Mouse (Mus musculus) MEL (cell line): ENCODE measurements around the gene Btbd8. TPM values are rescaled to one million over a fixed set of nuclear protein-coding genes. Genes with fewer than 3 reads are reported as not detected.

Source experiments
- DNase-seq: peaks from one replicate; pipeline ENCODE4 v3.0.0; 2011; ENCODE audit warnings: low read depth, low spot score
- H3K27ac ChIP-seq: 2 replicates; pipeline ENCODE4 v1.5.1; 2012; ENCODE audit warnings: low read depth, mild to moderate bottlenecking, control low read depth, low read length, moderate library complexity; ENCODE audit not compliant: control insufficient read depth
- H3K27me3 ChIP-seq, 2 experiments: fragments of 150-350 bp in 1 of 2; sonication (generic) in 1 of 2; 2 replicates each; pipeline ENCODE4 v1.6.1; 2012; ENCODE audit warnings: low read length in 2 of 2, mild to moderate bottlenecking in 2 of 2, improper control_type of control experiment in 1 of 2, moderate library complexity in 1 of 2; ENCODE audit not compliant: insufficient read depth in 2 of 2, control insufficient read depth in 1 of 2
- H3K36me3 ChIP-seq, 2 experiments: 2 replicates each; pipeline ENCODE4 v1.6.1; 2012 to 2014; ENCODE audit warnings: low read length in 2 of 2, improper control_type of control experiment in 1 of 2, inconsistent platforms in 1 of 2, mild to moderate bottlenecking in 1 of 2; ENCODE audit not compliant: insufficient read depth in 2 of 2, control insufficient read depth in 1 of 2
- H3K4me1 ChIP-seq, 2 experiments: fragments of 150-350 bp in 1 of 2; sonication (generic) in 1 of 2; 2 replicates each; pipeline ENCODE4 v1.6.1; 2012; ENCODE audit warnings: low read length in 2 of 2, improper control_type of control experiment in 1 of 2, mild to moderate bottlenecking in 1 of 2; ENCODE audit not compliant: insufficient read depth in 2 of 2, control insufficient read depth in 1 of 2
- H3K4me3 ChIP-seq, 2 experiments: fragments of 150-350 bp in 1 of 2; sonication (generic) in 1 of 2; 2 replicates each; pipeline ENCODE4 v1.5.1; 2012; ENCODE audit warnings: low read depth in 2 of 2, low read length in 2 of 2, mild to moderate bottlenecking in 2 of 2, moderate library complexity in 2 of 2, control low read depth in 1 of 2, improper control_type of control experiment in 1 of 2; ENCODE audit not compliant: control insufficient read depth in 1 of 2, insufficient read depth in 1 of 2
- H3K79me2 ChIP-seq: 2 replicates; pipeline ENCODE4 v1.6.1; 2012; ENCODE audit warnings: mild to moderate bottlenecking, low read length, moderate library complexity; ENCODE audit not compliant: control insufficient read depth, poor library complexity, insufficient read depth
- H3K9ac ChIP-seq: 2 replicates; pipeline ENCODE4 v1.6.1; 2012; ENCODE audit warnings: low read depth, mild to moderate bottlenecking, control low read depth, low read length, moderate library complexity; ENCODE audit not compliant: control insufficient read depth, poor library complexity, severe bottlenecking
- H3K9me3 ChIP-seq: fragments of 150-350 bp; sonication (generic); replicated peaks from 2 replicates; pipeline ENCODE4 v1.6.1; 2012; ENCODE audit warnings: mild to moderate bottlenecking, low read length, improper control_type of control experiment, moderate library complexity; ENCODE audit not compliant: insufficient read depth
- CTCF ChIP-seq, 3 experiments: IDR thresholded peaks in 2 of 3; conservative IDR thresholded peaks in 1 of 3; 2 replicates each; pipeline ENCODE4 v1.5.1; 2011 to 2012; ENCODE audit warnings: low read length in 3 of 3, low read depth in 2 of 3, mild to moderate bottlenecking in 2 of 3, improper control_type of control experiment in 1 of 3, inconsistent platforms in 1 of 3, mixed read lengths in 1 of 3, moderate library complexity in 1 of 3; ENCODE audit not compliant: control insufficient read depth in 1 of 3, insufficient read depth in 1 of 3, poor library complexity in 1 of 3, severe bottlenecking in 1 of 3
- ELF1 ChIP-seq: IDR thresholded peaks from 2 replicates; pipeline ENCODE4 v1.6.1; 2014; ENCODE audit warnings: low read depth, mild to moderate bottlenecking, inconsistent platforms, low read length, improper control_type of control experiment, moderate library complexity
- EP300 ChIP-seq, 2 experiments: IDR thresholded peaks; 2 replicates each; pipeline ENCODE4 v1.6.1; 2011; ENCODE audit warnings: improper control_type of control experiment in 2 of 2, low read length in 2 of 2, low read depth in 1 of 2, mild to moderate bottlenecking in 1 of 2
- GATA1 ChIP-seq: IDR thresholded peaks from 2 replicates; pipeline ENCODE4 v1.6.1; 2011; ENCODE audit warnings: low read depth, low read length, improper control_type of control experiment
- JUND ChIP-seq: IDR thresholded peaks from 2 replicates; pipeline ENCODE4 v1.6.1; 2011; ENCODE audit warnings: low read depth, mild to moderate bottlenecking, improper control_type of control experiment, low read length
- MAZ ChIP-seq: IDR thresholded peaks from 2 replicates; pipeline ENCODE4 v1.6.1; 2012; ENCODE audit warnings: low read depth, mild to moderate bottlenecking, inconsistent platforms, low read length, improper control_type of control experiment
- MEF2A ChIP-seq: IDR thresholded peaks from 2 replicates; pipeline ENCODE4 v1.6.1; 2014; ENCODE audit warnings: low read depth, mild to moderate bottlenecking, inconsistent platforms, low read length, improper control_type of control experiment; ENCODE audit not compliant: poor library complexity, insufficient replicate concordance, severe bottlenecking; ENCODE audit errors: extremely low read depth
- MXI1 ChIP-seq: IDR thresholded peaks from 2 replicates; pipeline ENCODE4 v1.6.1; 2011; ENCODE audit warnings: mild to moderate bottlenecking, low read depth, low read length, improper control_type of control experiment
- MYB ChIP-seq: IDR thresholded peaks from 2 replicates; pipeline ENCODE4 v1.6.1; 2011; ENCODE audit warnings: mild to moderate bottlenecking, low read depth, low read length, improper control_type of control experiment
- MYC ChIP-seq: IDR thresholded peaks from 2 replicates; pipeline ENCODE4 v1.6.1; 2011; ENCODE audit warnings: low read depth, mild to moderate bottlenecking, low read length, improper control_type of control experiment, moderate library complexity
- RAD21 ChIP-seq: IDR thresholded peaks from 2 replicates; pipeline ENCODE4 v1.6.1; 2011; ENCODE audit warnings: mild to moderate bottlenecking, low read depth, low read length, improper control_type of control experiment
- SIN3A ChIP-seq: IDR thresholded peaks from 2 replicates; pipeline ENCODE4 v1.6.1; 2012; ENCODE audit warnings: low read length, improper control_type of control experiment, inconsistent platforms
- SMC3 ChIP-seq: IDR thresholded peaks from 2 replicates; pipeline ENCODE4 v1.6.1; 2011; ENCODE audit warnings: low read depth, low read length, improper control_type of control experiment
- TBP ChIP-seq: IDR thresholded peaks from 2 replicates; pipeline ENCODE4 v1.8.0; 2011; ENCODE audit warnings: low read depth, low read length, improper control_type of control experiment
- TCF12 ChIP-seq: IDR thresholded peaks from 2 replicates; pipeline ENCODE4 v1.6.1; 2014; ENCODE audit warnings: low read depth, mild to moderate bottlenecking, inconsistent platforms, low read length, improper control_type of control experiment, moderate library complexity
- USF1 ChIP-seq: IDR thresholded peaks from 2 replicates; pipeline ENCODE4 v1.6.1; 2014; ENCODE audit warnings: low read depth, mild to moderate bottlenecking, inconsistent platforms, low read length, improper control_type of control experiment, moderate library complexity
- ZC3H11A ChIP-seq: IDR thresholded peaks from 2 replicates; pipeline ENCODE4 v1.6.1; 2012; ENCODE audit warnings: low read depth, mild to moderate bottlenecking, inconsistent platforms, low read length, improper control_type of control experiment
- ZMIZ1 ChIP-seq: IDR thresholded peaks from 2 replicates; pipeline ENCODE4 v1.6.1; 2012; ENCODE audit warnings: low read depth, mild to moderate bottlenecking, inconsistent platforms, low read length, improper control_type of control experiment, moderate library complexity
- ZNF384 ChIP-seq: IDR thresholded peaks from 2 replicates; pipeline ENCODE4 v1.6.1; 2012; ENCODE audit warnings: low read depth, mild to moderate bottlenecking, inconsistent platforms, low read length, improper control_type of control experiment
- polyA plus RNA-seq, 2 experiments: library from polyadenylated mRNA; stranded (reverse) in 1 of 2; unstranded in 1 of 2; fragments of >175 nt in 1 of 2; fragments of >200 nt in 1 of 2; gene quantifications; 2 replicates each; pipeline versions ENCODE4 v1.2.1 to v1.2.4; 2012; ENCODE audit warnings: low replicate concordance in 2 of 2, low read depth in 1 of 2; ENCODE audit not compliant: insufficient read length in 2 of 2, insufficient read depth in 1 of 2, missing spikeins in 1 of 2
- total RNA-seq: library from RNA; depleted of rRNA; stranded (reverse); fragments of 300-350 nt; gene quantifications from 2 replicates; pipeline ENCODE4 v1.2.3, GENCODE M21; 2012

Btbd8 gene
- total and polyA plus RNA-seq, 3 experiments: 1.6 to 2.4 TPM; not detected in 1

DNA sequence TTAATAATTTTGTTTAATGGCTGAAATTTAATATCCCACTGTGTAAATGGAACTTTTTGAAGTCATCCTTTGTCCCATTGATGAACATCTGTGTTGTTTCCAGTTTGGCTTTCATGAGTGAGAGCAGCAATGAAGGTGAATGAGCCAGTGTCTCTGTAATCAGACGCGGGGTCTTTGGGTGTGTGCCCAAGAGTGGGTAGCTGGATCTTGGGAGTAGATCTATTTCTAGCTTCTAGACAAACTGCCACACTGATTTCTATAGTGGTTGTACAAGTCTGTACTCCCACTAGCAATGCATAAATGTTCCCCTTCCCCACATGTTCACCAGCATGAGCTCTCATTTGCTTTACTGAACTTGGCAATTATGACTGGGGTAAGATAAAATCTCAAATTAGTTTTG lies 48.4 kb upstream of the Btbd8 start:
- Histone ChIP-seq H3K9ac (no peak overlapping the region), H3K4me1 (no peaks in the 10 kb centered on the region), H3K27me3 (no peaks in the 10 kb centered on the region; a peak in 1 of 4 replicates), H3K4me3 (no peak overlapping the region), H3K9me3 (no peaks in the 10 kb centered on the region), H3K27ac (no peak overlapping the region), H3K36me3 (no peaks in the 10 kb centered on the region), H3K79me2 (no peaks in the 10 kb centered on the region)
- DNase-seq: no peak
- no peak for TF ChIP-seq SMC3
- TF ChIP-seq JUND: no peak
- no peak for TF ChIP-seq ZNF384
- no peak for TF ChIP-seq MEF2A
- TF ChIP-seq ZMIZ1: no peak
- no peak for TF ChIP-seq MAZ
- no peak for TF ChIP-seq RAD21
- TF ChIP-seq GATA1: no peak
- TF ChIP-seq EP300 (IDR thresholded peaks at IDR 0.05; ENCODE audit: low read depth in 1 of 2, low read length in 2 of 2): no peak
- TF ChIP-seq TCF12: no peak
- no peak for TF ChIP-seq CTCF (IDR thresholded peaks at IDR 0.05 in 2 of 3, conservative IDR thresholded peaks at IDR 0.05 in 1 of 3; ENCODE audit: control insufficient read depth in 1 of 3, insufficient read depth in 1 of 3, low read depth in 2 of 3, low read length in 3 of 3, poor library complexity in 1 of 3, severe bottlenecking in 1 of 3)
- no peak for TF ChIP-seq ELF1
- no peak for TF ChIP-seq MYB
- no peak for TF ChIP-seq MYC

DNA sequence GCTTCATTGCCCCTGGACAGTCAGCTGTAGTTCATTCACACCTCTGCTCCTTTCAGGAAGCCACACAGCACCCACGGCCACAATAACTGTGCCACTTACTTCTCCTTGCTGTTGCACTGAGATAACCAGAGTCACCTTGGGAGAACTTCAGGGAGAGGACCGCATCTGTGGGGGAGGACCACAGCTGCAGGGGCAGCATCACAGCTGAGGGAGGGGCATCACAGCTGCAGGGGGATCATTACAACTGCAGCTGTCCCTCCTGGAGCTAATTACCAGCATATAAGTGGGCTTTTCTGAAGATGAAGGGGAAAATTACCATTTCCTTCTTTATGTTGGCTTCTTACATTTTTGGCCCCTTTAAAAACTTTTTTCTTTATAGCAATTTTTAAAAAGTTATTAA lies 43.4 kb upstream of the Btbd8 start:
- TF ChIP-seq TBP (no peak), EP300 (IDR thresholded peaks at IDR 0.05; ENCODE audit: low read depth in 1 of 2, low read length in 2 of 2) (no peak), USF1 (no peak), SIN3A (no peak), ZC3H11A (no peak), MXI1 (no peak)
- TF ChIP-seq, all 39 proteins: peak for 0
- Histone ChIP-seq H3K9me3 (no peaks in the 10 kb centered on the region), H3K4me1 (no peaks in the 10 kb centered on the region), H3K36me3 (no peaks in the 10 kb centered on the region), H3K9ac (no peak overlapping the region), H3K4me3 (no peak overlapping the region), H3K27ac (no peak overlapping the region), H3K27me3 (no peaks in the 10 kb centered on the region; a peak in 2 of 4 replicates), H3K79me2 (no peaks in the 10 kb centered on the region)
- DNase-seq: no peak
